Mouse (Mus musculus) hindbrain, embryonic 16.5 days (tissue): ENCODE measurements around the gene Map3k3. TPM values are rescaled to one million over a fixed set of nuclear protein-coding genes. Genes with fewer than 3 reads are reported as not detected.
"Not testable (repeated sequence)": the region's sequence is repeated elsewhere in the genome, so short reads cannot be mapped to it uniquely, and the experiment has no call there.

Experiments used
- ATAC-seq: fragments of 200-750 bp; cut with Nextera tagmentation; 2 replicates; pipeline ENCODE4 v1.8.0; 2017; ENCODE audit warnings: moderate TSS enrichment, moderate library complexity
- H3K27ac ChIP-seq: fragments of 300-500 bp; sonication (generic); 2 replicates; pipeline ENCODE4 v1.5.1; 2014; ENCODE audit warnings: low read depth, mild to moderate bottlenecking, control low read depth, low read length, moderate library complexity
- H3K27me3 ChIP-seq: fragments of 300-500 bp; sonication (generic); replicated peaks from 2 replicates; pipeline ENCODE4 v1.6.1; 2014; ENCODE audit warnings: low read length; ENCODE audit not compliant: control insufficient read depth, insufficient read depth
- H3K36me3 ChIP-seq: fragments of 300-500 bp; sonication (generic); 2 replicates; pipeline ENCODE4 v1.6.1; 2014; ENCODE audit warnings: mild to moderate bottlenecking, low read length, moderate library complexity, mixed read lengths; ENCODE audit not compliant: control insufficient read depth, insufficient read depth
- H3K4me1 ChIP-seq: fragments of 300-500 bp; sonication (generic); 2 replicates; pipeline ENCODE4 v1.6.1; 2014; ENCODE audit warnings: low read depth, low read length; ENCODE audit not compliant: control insufficient read depth, insufficient read depth
- H3K4me2 ChIP-seq: fragments of 300-500 bp; sonication (generic); 2 replicates; pipeline ENCODE4 v1.6.1; 2014; ENCODE audit warnings: mild to moderate bottlenecking, low read length, control low read depth, moderate library complexity
- H3K4me3 ChIP-seq: fragments of 300-500 bp; sonication (generic); 2 replicates; pipeline ENCODE4 v1.5.1; 2014; ENCODE audit warnings: mild to moderate bottlenecking, low read length, control low read depth, moderate library complexity
- H3K9ac ChIP-seq: fragments of 300-500 bp; sonication (generic); 2 replicates; pipeline ENCODE4 v1.6.1; 2014; ENCODE audit warnings: low read depth, mild to moderate bottlenecking, control low read depth, low read length, moderate library complexity
- H3K9me3 ChIP-seq: fragments of 300-500 bp; sonication (generic); 2 replicates; pipeline ENCODE4 v1.6.1; 2014; ENCODE audit warnings: mild to moderate bottlenecking, low read length, moderate library complexity; ENCODE audit not compliant: control insufficient read depth
- WGBS: fragments of 180-500 bp; shearing (Covaris S2); extraction: QIAGEN DNeasy Blood & Tissue Kit; methylation state at CpG from one replicate; pipeline ENCODE4 v1.1.7; 2014; 5-methylcytosine and 5-hydroxymethylcytosine counted together
- polyA plus RNA-seq: library from polyadenylated mRNA; unstranded; fragments of >200 nt; fragmentation: Nextera tagmentation; extraction: Ambion mirVana; gene quantifications from 2 replicates; pipeline ENCODE4 v1.2.1, GENCODE M21; 2015

Map3k3 gene
- polyA plus RNA-seq, 1 experiment from 2014 or later, result 6.2 TPM

GRCm38 (mm10) chr11:106192657-106193370, 108.4 kb downstream of the Map3k3 start:
- ATAC-seq, result peak; percentile 82; the same call in 1 of the 2 replicates
- peak overlapping the region; percentile 85 for H3K9ac ChIP-seq
- 12% methylated on average over 19 of the region's 19 CpGs for WGBS
- H3K4me1 ChIP-seq, result peaks cover 10% of the 10 kb centered on the region
- no peaks in the 10 kb centered on the region for H3K27me3 ChIP-seq
- peak overlapping the region; percentile 49 for H3K4me2 ChIP-seq
- H3K36me3 ChIP-seq, result peaks cover 3% of the 10 kb centered on the region
- no peaks in the 10 kb centered on the region for H3K9me3 ChIP-seq
- H3K27ac ChIP-seq, result peak overlapping the region; percentile 87
- H3K4me3 ChIP-seq, result peak overlapping the region; percentile 80

- peak; percentile 97 for ATAC-seq
- Histone ChIP-seq H3K4me2 (peak overlapping the region; percentile 62), H3K4me1 (peaks cover 10% of the 10 kb centered on the region), H3K27me3 (no peaks in the 10 kb centered on the region), H3K36me3 (peaks cover 8% of the 10 kb centered on the region), H3K4me3 (peak overlapping the region; percentile 80), H3K9ac (peak overlapping the region; percentile 85), H3K27ac (peak overlapping the region; percentile 89), H3K9me3 (no peaks in the 10 kb centered on the region)
- under 1% methylated on average over 44 of the region's 44 CpGs for WGBS
These were observed 109.2 kb downstream of the Map3k3 start for GRCm38 (mm10) chr11:106193371-106194154.

- no peak for ATAC-seq
- whole genome bisulfite sequencing, result 35% methylated on average over 3 of the region's 3 CpGs
- H3K4me2 ChIP-seq, result peak overlapping the region; percentile 62
- peaks cover 10% of the 10 kb centered on the region for H3K4me1 ChIP-seq
- H3K9ac ChIP-seq, result peak overlapping the region; percentile 74
- no peaks in the 10 kb centered on the region for H3K9me3 ChIP-seq
- H3K27me3 ChIP-seq, result no peaks in the 10 kb centered on the region
- peak overlapping the region; percentile 89 for H3K27ac ChIP-seq
- peak overlapping the region; percentile 80 for H3K4me3 ChIP-seq
- peaks cover 8% of the 10 kb centered on the region for H3K36me3 ChIP-seq
These were observed 109.7 kb downstream of the Map3k3 start for GRCm38 (mm10) chr11:106194155-106194541.

- Histone ChIP-seq H3K36me3 (peaks cover 8% of the 10 kb centered on the region), H3K9me3 (no peaks in the 10 kb centered on the region), H3K4me1 (peaks cover 10% of the 10 kb centered on the region), H3K4me2 (no peak overlapping the region), H3K9ac (no peak overlapping the region), H3K27ac (no peak overlapping the region), H3K4me3 (no peak overlapping the region), H3K27me3 (no peaks in the 10 kb centered on the region)
- WGBS, result 89% methylated on average over 7 of the region's 7 CpGs
- ATAC-seq, result no peak
These were observed 110.5 kb downstream of the Map3k3 start for GRCm38 (mm10) chr11:106194891-106195290.

GRCm38 (mm10) chr11:106195341-106195740, 110.9 kb downstream of the Map3k3 start:
- Histone ChIP-seq H3K36me3 (peaks cover 8% of the 10 kb centered on the region), H3K9ac (no peak overlapping the region), H3K9me3 (no peaks in the 10 kb centered on the region), H3K27ac (no peak overlapping the region), H3K4me2 (no peak overlapping the region), H3K27me3 (no peaks in the 10 kb centered on the region), H3K4me1 (peaks cover 10% of the 10 kb centered on the region), H3K4me3 (no peak overlapping the region)
- no peak for ATAC-seq

- H3K27me3 ChIP-seq, result no peaks in the 10 kb centered on the region
- no peak overlapping the region for H3K4me2 ChIP-seq
- no peak overlapping the region for H3K4me3 ChIP-seq
- H3K9me3 ChIP-seq, result no peaks in the 10 kb centered on the region
- H3K36me3 ChIP-seq, result peaks cover 28% of the 10 kb centered on the region
- 92% methylated on average over 4 of the region's 4 CpGs for WGBS
- no peak overlapping the region for H3K9ac ChIP-seq
- no peak overlapping the region for H3K27ac ChIP-seq
- peaks cover 3% of the 10 kb centered on the region; the same call in 1 of the 2 replicates for H3K4me1 ChIP-seq
- no peak for ATAC-seq
These were observed 113.9 kb downstream of the Map3k3 start for GRCm38 (mm10) chr11:106198277-106198676.

- not testable (repeated sequence) for H3K27ac ChIP-seq, H3K27me3 ChIP-seq, H3K4me3 ChIP-seq, H3K9ac ChIP-seq, ATAC-seq, H3K4me2 ChIP-seq, H3K9me3 ChIP-seq, H3K4me1 ChIP-seq
- 96% methylated on average over 7 of the region's 7 CpGs for WGBS
- H3K36me3 ChIP-seq, result peaks cover 39% of the 10 kb centered on the region
These were observed 115.6 kb downstream of the Map3k3 start for GRCm38 (mm10) chr11:106199997-106200396.

GRCm38 (mm10) chr11:106200756-106201155, 116.3 kb downstream of the Map3k3 start:
- Histone ChIP-seq H3K4me2 (no peak overlapping the region), H3K4me3 (no peak overlapping the region), H3K27me3 (no peaks in the 10 kb centered on the region), H3K36me3 (peaks cover 45% of the 10 kb centered on the region), H3K9ac (no peak overlapping the region), H3K4me1 (no peaks in the 10 kb centered on the region), H3K27ac (no peak overlapping the region), H3K9me3 (no peaks in the 10 kb centered on the region)
- ATAC-seq, result no peak
- 85% methylated on average over 6 of the region's 6 CpGs for WGBS

- peaks cover 48% of the 10 kb centered on the region for H3K36me3 ChIP-seq
- WGBS, result 92% methylated on average over 19 of the region's 19 CpGs
- ATAC-seq, result no peak
These were observed 117.1 kb downstream of the Map3k3 start for GRCm38 (mm10) chr11:106201337-106202122.

More at GRCm38 (mm10) chr11:106201337-106202122, 117.1 kb downstream of the Map3k3 start:
- Histone ChIP-seq H3K27me3 (no peaks in the 10 kb centered on the region), H3K27ac (no peak overlapping the region), H3K4me3 (no peak overlapping the region), H3K4me1 (no peaks in the 10 kb centered on the region), H3K9ac (no peak overlapping the region), H3K9me3 (no peaks in the 10 kb centered on the region), H3K4me2 (no peak overlapping the region)
